Mouse (Mus musculus): Measurements from ENCODE around the gene Ttll7. TPM values are rescaled to one million over a fixed set of nuclear protein-coding genes. Genes with fewer than 3 reads are reported as not detected.

Ttll7 gene
- polyA plus RNA-seq, 1 experiment from 2014 or later: 6.6 TPM

DNA sequence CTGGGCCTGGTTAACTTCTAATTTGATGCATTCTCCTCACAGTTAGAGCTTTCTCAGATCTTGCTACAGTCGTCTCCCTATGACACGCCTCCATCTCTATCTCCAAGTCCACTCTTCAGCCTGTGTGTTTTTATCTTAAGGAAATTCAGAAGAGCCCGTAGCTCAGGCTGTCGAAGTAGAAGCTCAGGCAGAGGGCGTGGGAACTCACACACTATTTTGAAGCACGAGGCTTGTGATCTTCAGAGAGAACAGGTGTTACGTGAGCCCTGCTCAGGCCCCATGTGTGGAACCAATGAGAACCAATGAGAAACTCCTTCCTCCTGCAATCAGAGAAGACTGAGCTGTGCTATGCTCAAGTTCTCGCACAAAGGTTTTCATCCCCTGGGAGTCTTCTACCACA is 65.7 kb downstream of the Ttll7 start:
- no peak for ATAC-seq
- 78% methylated on average over 8 of the region's 8 CpGs for WGBS
- no peaks in the 10 kb centered on the region for H3K4me1 ChIP-seq (replicated peaks)
- H3K36me3 ChIP-seq: peaks cover 6% of the 10 kb centered on the region; the same call in 1 of the 2 replicates
- no peak overlapping the region for H3K4me2 ChIP-seq (replicated peaks)
- no peaks in the 10 kb centered on the region for H3K9me3 ChIP-seq
- H3K27ac ChIP-seq: no peak overlapping the region
- H3K27me3 ChIP-seq: no peaks in the 10 kb centered on the region
- no peak overlapping the region for H3K4me3 ChIP-seq (replicated peaks)
- H3K9ac ChIP-seq (replicated peaks): no peak overlapping the region

- no peak overlapping the region for H3K27ac ChIP-seq
- no peaks in the 10 kb centered on the region for H3K27me3 ChIP-seq
- no peak overlapping the region for H3K4me2 ChIP-seq (replicated peaks)
- 75% methylated on average over 11 of the region's 11 CpGs for WGBS
- H3K4me1 ChIP-seq (replicated peaks): no peaks in the 10 kb centered on the region
- H3K4me3 ChIP-seq (replicated peaks): no peak overlapping the region
- H3K9ac ChIP-seq (replicated peaks): no peak overlapping the region
- H3K36me3 ChIP-seq: peaks cover 6% of the 10 kb centered on the region; the same call in 1 of the 2 replicates
- no peak for ATAC-seq
- no peaks in the 10 kb centered on the region for H3K9me3 ChIP-seq
Measured at GRCm38 (mm10) chr3:146918323-146918722, 66.2 kb downstream of the Ttll7 start.

DNA sequence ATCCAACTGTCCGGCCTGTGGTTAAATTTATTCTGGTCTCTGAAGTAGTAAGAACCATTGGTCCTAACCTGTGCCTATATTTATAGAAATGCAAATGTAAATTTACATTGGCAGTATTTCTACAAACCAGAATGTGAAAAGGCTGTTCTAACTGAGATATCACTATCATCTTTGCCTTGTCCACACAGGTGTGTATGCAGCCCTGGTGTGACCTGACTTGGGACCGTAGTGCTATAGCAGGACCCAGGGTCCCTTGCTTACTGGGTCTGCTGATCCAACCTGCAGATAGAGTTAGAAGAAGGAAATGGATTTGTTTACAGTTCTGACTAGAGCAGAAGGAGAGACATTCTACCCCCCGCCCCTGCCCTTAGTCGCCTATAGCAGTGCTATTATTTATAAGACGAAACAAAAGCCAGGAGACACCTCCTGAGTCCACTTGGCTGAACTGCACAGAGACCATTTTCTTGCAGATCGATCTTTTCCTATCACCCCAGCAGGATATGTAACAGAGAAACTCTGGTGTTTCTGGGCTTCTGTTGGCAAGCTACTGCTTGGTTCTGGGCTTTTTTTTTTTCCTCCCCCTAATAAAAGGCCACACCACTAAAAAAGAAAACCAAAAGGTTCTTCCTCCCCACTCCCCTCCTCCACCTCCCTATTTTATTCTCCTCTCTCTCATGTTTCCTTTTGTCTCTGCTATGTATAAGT is 75.3 kb downstream of the Ttll7 start:
- Histone ChIP-seq H3K36me3 (peaks cover 14% of the 10 kb centered on the region), H3K27me3 (no peaks in the 10 kb centered on the region), H3K4me3 (replicated peaks) (no peak overlapping the region), H3K4me2 (replicated peaks) (no peak overlapping the region), H3K27ac (no peak overlapping the region), H3K9ac (replicated peaks) (no peak overlapping the region), H3K4me1 (replicated peaks) (no peaks in the 10 kb centered on the region), H3K9me3 (no peaks in the 10 kb centered on the region)
- no peak for ATAC-seq
- WGBS: 91% methylated on average over 6 of the region's 6 CpGs

- ATAC-seq: no peak
- H3K36me3 ChIP-seq: peaks cover 14% of the 10 kb centered on the region
- no peak overlapping the region for H3K4me3 ChIP-seq (replicated peaks)
- no peak overlapping the region for H3K4me2 ChIP-seq (replicated peaks)
- no peak overlapping the region for H3K27ac ChIP-seq
- no peaks in the 10 kb centered on the region for H3K27me3 ChIP-seq
- H3K4me1 ChIP-seq (replicated peaks): no peaks in the 10 kb centered on the region
- WGBS: 84% methylated on average over 7 of the region's 7 CpGs
- H3K9ac ChIP-seq (replicated peaks): no peak overlapping the region
- no peaks in the 10 kb centered on the region for H3K9me3 ChIP-seq
Measured at GRCm38 (mm10) chr3:146928141-146928540, 76.0 kb downstream of the Ttll7 start.

DNA sequence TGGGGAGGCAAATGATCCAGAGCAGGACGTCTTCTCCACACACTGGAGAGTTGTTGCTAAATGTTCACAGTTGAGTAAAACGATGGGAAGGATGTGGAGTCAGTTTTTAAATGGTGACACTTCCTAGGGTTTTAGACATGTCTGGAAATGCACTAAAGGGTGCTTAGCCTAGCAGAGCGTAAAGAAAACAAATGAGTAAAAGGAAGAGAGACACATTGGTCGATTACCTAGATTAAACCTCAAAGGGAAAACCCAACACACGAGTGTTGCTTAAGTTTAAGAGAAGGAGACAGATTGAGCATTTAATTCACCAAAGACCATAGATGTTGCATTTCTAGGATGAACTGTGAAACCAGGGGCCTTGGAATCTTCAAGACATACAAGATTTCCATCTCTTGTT is 76.8 kb downstream of the Ttll7 start:
- ATAC-seq: no peak
- 70% methylated on average over 5 of the region's 5 CpGs for WGBS
- Histone ChIP-seq H3K9ac (replicated peaks) (no peak overlapping the region), H3K4me1 (replicated peaks) (no peaks in the 10 kb centered on the region), H3K27me3 (no peaks in the 10 kb centered on the region), H3K27ac (no peak overlapping the region), H3K36me3 (peaks cover 14% of the 10 kb centered on the region), H3K4me2 (replicated peaks) (no peak overlapping the region), H3K9me3 (no peaks in the 10 kb centered on the region), H3K4me3 (replicated peaks) (no peak overlapping the region)

DNA sequence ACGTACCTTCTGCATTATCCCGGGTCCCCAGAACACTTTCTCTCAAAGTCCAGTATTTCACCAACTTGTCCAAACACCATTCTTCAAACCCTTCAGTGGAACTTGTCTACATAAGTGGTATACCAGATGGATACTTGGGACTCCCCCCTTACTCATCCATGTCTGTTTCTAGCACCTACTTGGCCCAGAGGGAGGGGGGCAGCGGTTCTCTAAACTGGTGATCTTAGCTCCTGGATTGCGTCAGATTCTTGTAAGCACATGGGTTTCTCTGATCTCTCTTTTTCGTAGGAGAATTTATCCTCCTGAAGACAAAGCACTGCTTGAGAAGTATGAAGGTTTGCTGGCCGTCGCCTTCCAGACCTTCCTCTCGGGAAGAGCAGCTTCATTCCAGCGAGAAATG is 79.0 kb downstream of the Ttll7 start:
- Histone ChIP-seq H3K9ac (replicated peaks) (no peak overlapping the region), H3K4me2 (replicated peaks) (no peak overlapping the region), H3K4me1 (replicated peaks) (no peaks in the 10 kb centered on the region), H3K9me3 (no peaks in the 10 kb centered on the region), H3K27me3 (no peaks in the 10 kb centered on the region), H3K4me3 (replicated peaks) (no peak overlapping the region), H3K27ac (no peak overlapping the region), H3K36me3 (peaks cover 27% of the 10 kb centered on the region)
- ATAC-seq: no peak
- WGBS: 96% methylated on average over 9 of the region's 9 CpGs

GRCm38 (mm10) chr3:146932506-146932905 is 80.3 kb downstream of the Ttll7 start:
- Histone ChIP-seq H3K9me3 (no peaks in the 10 kb centered on the region), H3K36me3 (peaks cover 29% of the 10 kb centered on the region), H3K9ac (replicated peaks) (no peak overlapping the region), H3K4me1 (replicated peaks) (no peaks in the 10 kb centered on the region), H3K27ac (no peak overlapping the region), H3K4me2 (replicated peaks) (no peak overlapping the region), H3K4me3 (replicated peaks) (no peak overlapping the region), H3K27me3 (no peaks in the 10 kb centered on the region)
- no peak for ATAC-seq
- 88% methylated on average over 5 of the region's 5 CpGs for WGBS

- H3K36me3 ChIP-seq: peaks cover 21% of the 10 kb centered on the region
- H3K27ac ChIP-seq: no peak overlapping the region
- no peak overlapping the region for H3K4me3 ChIP-seq (replicated peaks)
- 83% methylated on average over 4 of the region's 4 CpGs for WGBS
- 0 out of 2 replicates have a peak, but pooled peaks cover 3% of the 10 kb centered on the region for H3K4me1 ChIP-seq (replicated peaks)
- H3K9ac ChIP-seq (replicated peaks): no peak overlapping the region
- ATAC-seq: no peak
- no peak overlapping the region for H3K4me2 ChIP-seq (replicated peaks)
- no peaks in the 10 kb centered on the region for H3K27me3 ChIP-seq
- no peaks in the 10 kb centered on the region for H3K9me3 ChIP-seq
Measured at GRCm38 (mm10) chr3:146936888-146937287, 84.7 kb downstream of the Ttll7 start.

DNA sequence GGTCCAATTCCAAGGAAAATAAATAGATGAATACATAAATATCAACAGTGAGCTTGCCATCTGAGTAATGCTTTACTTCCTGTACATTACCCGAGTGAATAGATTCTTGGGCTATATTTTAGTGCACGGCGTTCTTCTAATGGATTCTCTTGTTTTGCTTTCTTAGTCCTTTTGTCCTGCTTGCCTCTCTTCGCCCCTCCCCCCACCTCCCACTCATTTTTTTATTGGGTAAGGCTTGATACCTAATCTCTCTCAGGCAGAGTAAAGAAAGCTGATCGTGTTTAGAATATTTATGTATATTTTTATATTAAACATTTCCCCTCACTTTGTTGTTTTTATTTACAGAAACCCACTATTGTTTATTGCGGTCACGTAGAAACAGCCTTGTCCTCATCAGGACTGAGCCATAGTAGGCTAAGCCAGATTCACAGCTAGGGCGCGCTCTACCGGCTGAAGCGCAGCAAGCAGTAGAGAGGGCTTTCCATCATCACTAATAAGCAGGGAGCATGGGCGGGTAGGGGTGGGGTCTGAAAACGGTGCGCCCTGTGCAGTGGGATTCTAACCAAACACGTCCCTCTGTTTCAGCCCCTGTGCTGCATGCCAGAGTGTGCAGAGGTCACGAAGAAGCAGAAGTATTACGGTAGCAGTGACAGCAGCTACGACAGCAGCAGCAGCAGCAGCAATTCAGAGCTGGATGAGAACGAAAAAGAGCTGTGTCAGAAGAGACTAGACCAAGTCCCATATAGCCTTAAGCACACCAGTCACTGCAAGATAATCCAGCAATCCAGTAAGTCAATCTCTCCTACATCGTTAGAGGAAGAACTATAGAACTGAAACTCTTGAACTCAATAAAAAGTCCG is 87.5 kb downstream of the Ttll7 start:
- H3K4me3 ChIP-seq (replicated peaks): no peak overlapping the region
- H3K9ac ChIP-seq (replicated peaks): no peak overlapping the region
- H3K4me1 ChIP-seq (replicated peaks): 0 out of 2 replicates have a peak, but pooled peaks cover 3% of the 10 kb centered on the region
- peaks cover 14% of the 10 kb centered on the region for H3K36me3 ChIP-seq
- 0 out of 2 replicates have a peak overlapping the region, but pooled peaks have one; percentile 16 for H3K27ac ChIP-seq
- ATAC-seq: peak; percentile 98
- H3K27me3 ChIP-seq: no peaks in the 10 kb centered on the region
- H3K9me3 ChIP-seq: no peaks in the 10 kb centered on the region
- WGBS: 23% methylated on average over 21 of the region's 21 CpGs
- H3K4me2 ChIP-seq (replicated peaks): peak overlapping the region; percentile 36

- ATAC-seq: no peak
- 94% methylated on average over 2 of the region's 2 CpGs for WGBS
- H3K27me3 ChIP-seq: no peaks in the 10 kb centered on the region
Measured at GRCm38 (mm10) chr3:146943101-146943500, 90.9 kb downstream of the Ttll7 start.

GRCm38 (mm10) chr3:146945342-146945741 is 93.2 kb downstream of the Ttll7 start:
- 26% methylated on average over 2 of the region's 2 CpGs for WGBS
- H3K9me3 ChIP-seq: no peaks in the 10 kb centered on the region
- peak; percentile 72 for ATAC-seq
- H3K4me1 ChIP-seq (replicated peaks): no peaks in the 10 kb centered on the region
- no peak overlapping the region for H3K9ac ChIP-seq (replicated peaks)
- H3K27me3 ChIP-seq: no peaks in the 10 kb centered on the region
- H3K4me2 ChIP-seq (replicated peaks): no peak overlapping the region
- peaks cover 6% of the 10 kb centered on the region; the same call in 1 of the 2 replicates for H3K36me3 ChIP-seq
- H3K27ac ChIP-seq: no peak overlapping the region
- H3K4me3 ChIP-seq (replicated peaks): no peak overlapping the region

More at GRCm38 (mm10) chr3:146943101-146943500, 90.9 kb downstream of the Ttll7 start:
- Histone ChIP-seq H3K4me2 (replicated peaks) (no peak overlapping the region), H3K36me3 (no peaks in the 10 kb centered on the region), H3K9me3 (no peaks in the 10 kb centered on the region), H3K27ac (no peak overlapping the region), H3K9ac (replicated peaks) (no peak overlapping the region), H3K4me3 (replicated peaks) (no peak overlapping the region), H3K4me1 (replicated peaks) (0 out of 2 replicates have a peak, but pooled peaks cover 3% of the 10 kb centered on the region)

DNA sequence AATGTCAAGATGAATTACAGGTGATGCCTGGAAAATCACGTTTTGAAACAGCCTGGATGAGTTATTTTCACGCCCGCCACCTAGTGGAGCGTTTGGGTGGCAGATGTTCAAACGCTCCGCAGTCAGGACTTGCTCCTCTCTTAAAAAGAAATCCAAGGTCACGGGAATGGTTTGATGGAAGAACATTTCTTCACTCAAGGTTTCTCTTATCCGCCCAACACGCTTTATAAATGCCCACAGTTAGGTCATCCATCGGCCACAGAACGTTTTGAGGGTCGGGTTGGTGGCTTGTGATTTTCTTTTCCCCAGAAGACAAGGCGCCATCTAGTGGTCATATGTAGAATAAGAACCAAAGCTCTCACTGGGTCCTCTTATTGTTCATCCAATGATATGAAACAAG is 93.7 kb downstream of the Ttll7 start:
- Histone ChIP-seq H3K27me3 (no peaks in the 10 kb centered on the region), H3K9ac (replicated peaks) (peak overlapping the region; percentile 42; the same call in 1 of the 2 replicates), H3K4me3 (replicated peaks) (peak overlapping the region; percentile 39), H3K4me1 (replicated peaks) (no peaks in the 10 kb centered on the region), H3K4me2 (replicated peaks) (peak overlapping the region; percentile 53), H3K36me3 (peaks cover 6% of the 10 kb centered on the region; the same call in 1 of the 2 replicates), H3K27ac (0 out of 2 replicates have a peak overlapping the region, but pooled peaks have one; percentile 1), H3K9me3 (no peaks in the 10 kb centered on the region)
- WGBS: under 1% methylated on average over 13 of the region's 13 CpGs
- peak; percentile 83 for ATAC-seq

All from midbrain, embryonic 13.5 days (tissue).